Mouse (Mus musculus) gastrocnemius, adult 2 months (tissue): ENCODE measurements around the gene Ifna11. TPM values are rescaled to one million over a fixed set of nuclear protein-coding genes. Genes with fewer than 3 reads are reported as not detected.
"Not testable (repeated sequence)": the region's sequence is repeated elsewhere in the genome, so short reads cannot be mapped to it uniquely, and the experiment has no call there.

Experiments
- DNase-seq: peaks from one replicate; pipeline ENCODE4 v3.0.0; 2022
- H3K27ac ChIP-seq: fragments of 200-600 bp; 2 replicates; pipeline ENCODE4 v1.8.1; 2022; ENCODE audit warnings: mild to moderate bottlenecking
- H3K4me3 ChIP-seq: fragments of 200-600 bp; 2 replicates; pipeline ENCODE4 v1.8.1; 2022; ENCODE audit warnings: mild to moderate bottlenecking, moderate library complexity
- CTCF ChIP-seq: fragments of 200-600 bp; IDR thresholded peaks from 2 replicates; pipeline ENCODE4 v1.8.1; 2022; ENCODE audit warnings: antibody characterized with exemption, mild to moderate bottlenecking, moderate library complexity
- intact Hi-C: fragments of 180-260 bp; cut with DNase I; formaldehyde crosslinking; loops from one replicate; pipeline ENCODE4 v1.15.1; 2025
- total RNA-seq, 2 experiments: library from RNA; stranded (reverse); gene quantifications; 2 replicates each; pipeline ENCODE4 v1.2.3; 2021

Ifna11 gene
- total RNA-seq, 2 experiments from 2014 or later = not detected

- intact Hi-C loops, H3K27ac ChIP-seq: not testable (repeated sequence)
- peak; percentile 30 for TF ChIP-seq CTCF
- H3K4me3 ChIP-seq = 0 out of 2 replicates have a peak overlapping the region, but pooled peaks have one; percentile 46
- peak; percentile 60 for DNase-seq
Observed at GRCm38 (mm10) chr4:88805761-88806160, 14.0 kb upstream of the Ifna11 start.

GRCm38 (mm10) chr4:88815928-88816327, 3.8 kb upstream of the Ifna11 start, which contains the start of gene Ifna7:
Gene Ifna7, plus strand, starts transcription at chr4:88816228.
- TF ChIP-seq CTCF = no peak
- Histone ChIP-seq H3K27ac (no peak within 1 kb of the TSS), H3K4me3 (no peak within 1 kb of the TSS)
- no peak for DNase-seq
- intact Hi-C loops = no loop called here

- DNase-seq = no peak
- H3K4me3 ChIP-seq = no peak overlapping the region
- no peak overlapping the region for H3K27ac ChIP-seq
- TF ChIP-seq CTCF = peak; percentile 49
- intact Hi-C loops = no loop called here
Observed at GRCm38 (mm10) chr4:88822995-88823394, 3.2 kb downstream of the Ifna11 start.

- H3K4me3 ChIP-seq, DNase-seq, H3K27ac ChIP-seq: not testable (repeated sequence)
- intact Hi-C loops = loop anchor here (5.0 kb wide), 1 partner anchor 255 kb away; the partner anchor contains the start of gene Ifna14
Observed at GRCm38 (mm10) chr4:88827116-88827515, 7.4 kb downstream of the Ifna11 start, which contains the start of gene Ifna6. Gene Ifna6, plus strand, starts transcription at chr4:88827416.

GRCm38 (mm10) chr4:88830523-88830922, 10.8 kb downstream of the Ifna11 start:
- TF ChIP-seq CTCF = peak; percentile 57
- Histone ChIP-seq H3K4me3 (no peak overlapping the region), H3K27ac (no peak overlapping the region)
- intact Hi-C loops = no loop called here
- DNase-seq = no peak

- H3K27ac ChIP-seq, DNase-seq, intact Hi-C loops, H3K4me3 ChIP-seq: not testable (repeated sequence)
Observed at GRCm38 (mm10) chr4:88835225-88835624, 15.5 kb downstream of the Ifna11 start, which contains the start of gene Ifna5. Gene Ifna5, plus strand, starts transcription at chr4:88835525.

GRCm38 (mm10) chr4:88838828-88839227, 19.1 kb downstream of the Ifna11 start:
- DNase-seq = no peak
- peak; percentile 57 for TF ChIP-seq CTCF
- Histone ChIP-seq H3K4me3 (no peak overlapping the region), H3K27ac (no peak overlapping the region)
- intact Hi-C loops = no loop called here

- Histone ChIP-seq H3K27ac (no peak overlapping the region), H3K4me3 (no peak overlapping the region)
- intact Hi-C loops = no loop called here
- no peak for DNase-seq
- TF ChIP-seq CTCF = no peak
Observed at GRCm38 (mm10) chr4:88840058-88840457, 20.3 kb downstream of the Ifna11 start.

- H3K4me3 ChIP-seq = no peak within 1 kb of the TSS
- no peak for TF ChIP-seq CTCF
- H3K27ac ChIP-seq = no peak within 1 kb of the TSS
- no peak for DNase-seq
- intact Hi-C loops = no loop called here
Observed at GRCm38 (mm10) chr4:88841438-88841911, 21.7 kb downstream of the Ifna11 start, which contains the start of gene Ifna4. Gene Ifna4, plus strand, starts transcription at chr4:88841861.

GRCm38 (mm10) chr4:88845334-88845733, 25.6 kb downstream of the Ifna11 start:
- Histone ChIP-seq H3K27ac (no peak overlapping the region), H3K4me3 (no peak overlapping the region)
- no peak for DNase-seq
- TF ChIP-seq CTCF = peak; percentile 11; the same call in 1 of the 2 replicates
- intact Hi-C loops = no loop called here

- intact Hi-C loops = no loop called here
Observed at GRCm38 (mm10) chr4:88849698-88850097, 29.9 kb downstream of the Ifna11 start, which contains the start of gene Ifna1. Gene Ifna1, plus strand, starts transcription at chr4:88850087.

GRCm38 (mm10) chr4:88851026-88851763, 31.4 kb downstream of the Ifna11 start:
- Histone ChIP-seq H3K27ac (no peak overlapping the region), H3K4me3 (no peak overlapping the region)
- TF ChIP-seq CTCF = no peak
- intact Hi-C loops = no loop called here
- DNase-seq = no peak

More at GRCm38 (mm10) chr4:88849698-88850097, 29.9 kb downstream of the Ifna11 start, which contains the start of gene Ifna1:
- H3K4me3 ChIP-seq = no peak within 1 kb of the TSS
- TF ChIP-seq CTCF = no peak
- no peak within 1 kb of the TSS for H3K27ac ChIP-seq
- DNase-seq = no peak

GRCm38 (mm10) chr4:88859214-88859613, 39.5 kb downstream of the Ifna11 start:
- H3K27ac ChIP-seq = no peak overlapping the region
- no peak overlapping the region for H3K4me3 ChIP-seq
- DNase-seq = no peak
- TF ChIP-seq CTCF = no peak
- intact Hi-C loops = no loop called here

- no peak overlapping the region for H3K4me3 ChIP-seq
- no peak overlapping the region for H3K27ac ChIP-seq
- intact Hi-C loops = no loop called here
- TF ChIP-seq CTCF = no peak
- no peak for DNase-seq
Observed at GRCm38 (mm10) chr4:88863309-88863708, 43.5 kb downstream of the Ifna11 start.
